In the genomic region with DNA sequence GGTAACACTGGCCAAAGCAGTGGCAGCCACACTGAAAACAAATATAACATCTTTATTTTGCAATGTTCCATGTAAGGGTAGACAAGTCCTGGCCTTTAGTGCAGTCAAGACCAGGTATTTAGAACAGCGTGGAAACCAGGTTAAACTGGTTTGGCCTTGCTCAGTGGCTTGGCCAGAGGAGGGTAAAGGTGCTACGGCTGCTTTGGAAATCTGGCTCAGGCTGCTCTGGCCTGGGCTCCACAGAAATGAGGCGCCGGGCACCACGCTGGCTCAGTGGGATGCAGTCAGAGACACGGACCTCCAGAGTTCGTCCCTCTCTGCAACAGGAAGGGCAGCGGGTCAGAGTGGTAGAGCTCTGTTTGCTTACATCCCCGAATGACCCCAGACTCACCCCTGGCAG, we compare ENCODE assay signal across 29 mouse cellular contexts. TPM values are rescaled to one million over a fixed set of nuclear protein-coding genes. Genes with fewer than 3 reads are reported as not detected.
DNase-seq lines count a peak whose midpoint lies in the region; ATAC-seq and TF ChIP-seq lines count a peak whose summit lies in the region.
"Had no signal": no experiment of that assay in that cellular context is flagged by ENCODE, and none has a peak within 500 bp of the region (broad histone marks: within the 10 kb centered on the region; RNA-seq: fewer than 3 reads in every experiment).

No protein-coding gene starts in this region.

- no peak for TF ChIP-seq CTCF in stomach, postnatal 0 days (IDR thresholded peaks at IDR 0.05; ENCODE audit: low read depth)

- DNase-seq in kidney, postnatal 25 days = peak; percentile 20 to 58
- DNase-seq in kidney, postnatal 10 days = no peak
- DNase-seq in lung, postnatal 36 days = peak; percentile 16
- DNase-seq in lung, postnatal 14 days = no peak
- peak; percentile 49 for DNase-seq in fat pad, adult 2 months (ENCODE audit: extremely low read depth, low read depth, low spot score)
- DNase-seq in stomach, postnatal 0 days (ENCODE audit: low spot score) = no peak
- DNase-seq: adrenal gland, adult 8-10 months; B cell, adult 2 months; cerebellum, adult 2 months; cerebellum, postnatal 14 days; forebrain, postnatal 0 days; heart, adult 2 months; heart, postnatal 4 days; layer of hippocampus, adult 9-11 months; right cerebral cortex, postnatal 4 days; thymus, adult 2 months; thymus, postnatal 4 days had no signal

- H3K4me2 ChIP-seq in stomach, postnatal 0 days (replicated peaks; ENCODE audit: low read depth) = no peak overlapping the region
- H3K4me2 ChIP-seq: forebrain, embryonic 12.5 days; heart, embryonic 12.5 days; hindbrain, embryonic 13.5 days; limb, embryonic 12.5 days; lung, embryonic 15.5 days; midbrain, embryonic 13.5 days; neural tube, embryonic 13.5 days had no signal

- ATAC-seq in stomach, postnatal 0 days (ENCODE audit: low FRiP score, low TSS enrichment) = 0 out of 2 replicates have a peak, but pooled peaks have one; percentile 35
- ATAC-seq: forebrain, postnatal 0 days; intestine, embryonic 16.5 days; midbrain, embryonic 13.5 days had no signal

- H3K27me3 ChIP-seq in stomach, postnatal 0 days (ENCODE audit: control insufficient read depth, insufficient read depth, low read length) = no peaks in the 10 kb centered on the region
- H3K27me3 ChIP-seq: forebrain, embryonic 12.5 days; heart, embryonic 12.5 days; hindbrain, embryonic 13.5 days; limb, embryonic 12.5 days; lung, embryonic 15.5 days; midbrain, embryonic 13.5 days; neural tube, embryonic 13.5 days had no signal

- H3K4me1 ChIP-seq in stomach, postnatal 0 days (replicated peaks; ENCODE audit: control insufficient read depth, insufficient read depth) = no peaks in the 10 kb centered on the region
- H3K4me1 ChIP-seq: forebrain, embryonic 12.5 days; heart, embryonic 12.5 days; hindbrain, embryonic 13.5 days; limb, embryonic 12.5 days; lung, embryonic 15.5 days; midbrain, embryonic 13.5 days; neural tube, embryonic 13.5 days had no signal

- H3K36me3 ChIP-seq in stomach, postnatal 0 days (ENCODE audit: control insufficient read depth, insufficient read depth, low read length) = no peaks in the 10 kb centered on the region
- H3K36me3 ChIP-seq: forebrain, embryonic 12.5 days; heart, embryonic 12.5 days; hindbrain, embryonic 13.5 days; limb, embryonic 12.5 days; lung, embryonic 15.5 days; midbrain, embryonic 13.5 days; neural tube, embryonic 13.5 days had no signal

- WGBS in stomach, postnatal 0 days = 58% methylated on average over 9 of the region's 9 CpGs

- H3K27ac ChIP-seq in stomach, postnatal 0 days (replicated peaks) = no peak overlapping the region
- H3K27ac ChIP-seq: forebrain, embryonic 12.5 days; heart, adult 2 months; hindbrain, embryonic 13.5 days; left cerebral cortex, adult 2 months; limb, embryonic 12.5 days; liver, embryonic 14.5 days; lung, embryonic 15.5 days; macrophage; midbrain, embryonic 13.5 days; neural tube, embryonic 13.5 days had no signal

- H3K9me3 ChIP-seq in stomach, postnatal 0 days (ENCODE audit: control insufficient read depth, low read length) = no peaks in the 10 kb centered on the region
- H3K9me3 ChIP-seq: forebrain, embryonic 12.5 days; heart, embryonic 12.5 days; hindbrain, embryonic 13.5 days; limb, embryonic 12.5 days; lung, embryonic 15.5 days; midbrain, embryonic 13.5 days; neural tube, embryonic 13.5 days had no signal

- no peak overlapping the region for H3K9ac ChIP-seq in stomach, postnatal 0 days (ENCODE audit: low read length)
- H3K9ac ChIP-seq: forebrain, embryonic 12.5 days; forebrain, postnatal 0 days; heart, embryonic 12.5 days; hindbrain, embryonic 13.5 days; limb, embryonic 12.5 days; liver, embryonic 14.5 days; lung, embryonic 15.5 days; midbrain, embryonic 13.5 days; neural tube, embryonic 13.5 days had no signal

- no peak overlapping the region for H3K4me3 ChIP-seq in stomach, postnatal 0 days (ENCODE audit: low read depth, low read length)
- H3K4me3 ChIP-seq: erythroblast, embryonic 14.5 days; forebrain, embryonic 12.5 days; heart, adult 2 months; heart, embryonic 12.5 days; hindbrain, embryonic 13.5 days; left cerebral cortex, adult 2 months; limb, embryonic 12.5 days; lung, embryonic 15.5 days; midbrain, embryonic 13.5 days; neural tube, embryonic 13.5 days had no signal

- TF ChIP-seq EP300 in stomach, postnatal 0 days (optimal IDR thresholded peaks at IDR 0.05) = no peak

RNA-seq across cellular contexts. Expression of a gene that starts 14.2 kb away (rescaled TPM):
- 0.77 and 0.85 TPM in 2 replicates for polyA plus RNA-seq in stomach, postnatal 0 days (2015; fragmentation: Nextera tagmentation; extraction: Ambion mirVana)

RNA-seq across cellular contexts. Expression of a gene that starts 30.8 kb away (rescaled TPM):
- 17.5 and 19.6 TPM in 2 replicates for polyA plus RNA-seq in stomach, postnatal 0 days (2015; fragmentation: Nextera tagmentation; extraction: Ambion mirVana)

RNA-seq across cellular contexts. Expression of a gene that starts 40.2 kb away (rescaled TPM):
- polyA plus RNA-seq in stomach, postnatal 0 days (2015; fragmentation: Nextera tagmentation; extraction: Ambion mirVana) = 45.7 and 45.9 TPM in 2 replicates

Comparison
In these comparisons a context has a peak if more than half of its experiments do, and no peak if none do; other contexts are left out.
1. DNase-seq: peak in kidney, postnatal 25 days (2 of 2), lung, postnatal 36 days (single experiment) and fat pad, adult 2 months (single experiment); none in kidney, postnatal 10 days (single experiment), lung, postnatal 14 days (single experiment) and stomach, postnatal 0 days (single experiment).